Mouse (Mus musculus): ENCODE measurements around the gene Scube2.

Gene Scube2

DNA sequence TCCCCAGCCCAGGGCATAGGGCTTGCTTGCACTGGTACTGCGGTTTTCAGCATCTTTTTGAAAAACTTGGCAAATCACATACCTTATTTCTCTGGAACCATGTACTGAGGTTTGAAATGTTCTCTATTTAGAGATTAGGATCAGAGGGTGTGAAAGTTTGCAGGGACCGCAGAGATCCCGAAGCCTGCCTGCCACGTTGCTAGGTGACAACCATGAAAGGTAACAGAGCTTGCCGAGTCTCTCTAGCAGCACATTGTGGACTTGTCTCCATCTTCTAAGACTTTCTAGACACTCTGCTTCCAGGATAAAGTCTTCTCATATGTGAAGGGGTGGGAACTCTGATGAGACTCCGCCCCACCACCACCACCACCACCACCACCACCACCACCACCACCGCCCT, 13.5 kb downstream of the Scube2 start:
- no peak for DNase-seq (ENCODE audit: low spot score in 2 of 2)

DNA sequence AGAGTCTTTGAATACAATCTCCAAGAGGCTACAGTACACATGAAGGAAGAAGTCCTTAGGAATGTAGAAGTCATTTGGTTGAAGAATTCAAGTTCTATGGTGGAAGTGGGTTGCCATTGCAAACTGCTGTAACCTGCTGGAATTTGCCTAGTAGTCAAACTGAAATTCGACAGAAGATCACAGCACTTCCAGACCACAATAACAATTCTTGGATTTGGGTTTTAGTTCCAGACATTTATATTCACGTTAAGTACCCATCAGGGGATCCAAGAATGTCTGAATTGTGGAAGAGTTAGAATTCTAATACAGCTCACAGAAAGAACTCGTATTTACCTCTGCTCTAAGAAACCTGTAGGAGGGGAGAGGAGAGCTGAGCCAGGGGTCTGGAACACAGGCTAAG, 14.9 kb downstream of the Scube2 start:
- DNase-seq (ENCODE audit: low spot score in 2 of 2) = no peak

DNA sequence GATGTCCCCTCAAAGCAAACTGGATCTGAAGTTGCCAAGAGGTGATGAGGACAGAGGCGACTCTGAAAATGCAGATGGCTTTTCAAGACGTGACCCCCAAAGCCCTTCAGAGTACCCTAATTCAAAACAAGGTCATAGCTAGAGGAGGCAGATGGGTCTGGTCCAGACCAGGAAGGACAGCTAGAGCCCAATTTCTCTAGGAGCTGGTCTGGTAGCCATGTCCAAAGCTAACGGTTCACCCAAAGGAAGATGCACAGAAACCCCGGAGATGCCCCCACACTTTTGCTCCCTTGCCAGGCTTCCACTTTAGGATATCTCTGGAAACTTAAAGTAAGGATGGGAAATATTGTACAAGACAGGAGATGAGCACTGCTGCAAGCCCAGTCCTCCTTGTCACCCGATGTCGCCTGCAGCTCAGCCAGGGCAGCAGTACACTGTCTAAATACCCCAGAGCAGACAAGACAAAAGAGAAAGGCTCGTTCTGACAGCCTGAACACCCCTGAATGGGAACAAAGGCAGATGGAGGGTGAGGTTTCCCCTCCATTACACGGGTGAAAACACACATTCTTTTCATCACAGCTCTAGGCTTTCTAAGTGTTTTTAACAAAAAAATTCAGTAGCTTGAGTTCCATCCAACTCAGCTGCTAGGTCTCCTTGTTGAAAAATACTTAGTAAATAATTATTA, 15.6 kb downstream of the Scube2 start:
- no peak for DNase-seq (ENCODE audit: low spot score in 2 of 2)

DNA sequence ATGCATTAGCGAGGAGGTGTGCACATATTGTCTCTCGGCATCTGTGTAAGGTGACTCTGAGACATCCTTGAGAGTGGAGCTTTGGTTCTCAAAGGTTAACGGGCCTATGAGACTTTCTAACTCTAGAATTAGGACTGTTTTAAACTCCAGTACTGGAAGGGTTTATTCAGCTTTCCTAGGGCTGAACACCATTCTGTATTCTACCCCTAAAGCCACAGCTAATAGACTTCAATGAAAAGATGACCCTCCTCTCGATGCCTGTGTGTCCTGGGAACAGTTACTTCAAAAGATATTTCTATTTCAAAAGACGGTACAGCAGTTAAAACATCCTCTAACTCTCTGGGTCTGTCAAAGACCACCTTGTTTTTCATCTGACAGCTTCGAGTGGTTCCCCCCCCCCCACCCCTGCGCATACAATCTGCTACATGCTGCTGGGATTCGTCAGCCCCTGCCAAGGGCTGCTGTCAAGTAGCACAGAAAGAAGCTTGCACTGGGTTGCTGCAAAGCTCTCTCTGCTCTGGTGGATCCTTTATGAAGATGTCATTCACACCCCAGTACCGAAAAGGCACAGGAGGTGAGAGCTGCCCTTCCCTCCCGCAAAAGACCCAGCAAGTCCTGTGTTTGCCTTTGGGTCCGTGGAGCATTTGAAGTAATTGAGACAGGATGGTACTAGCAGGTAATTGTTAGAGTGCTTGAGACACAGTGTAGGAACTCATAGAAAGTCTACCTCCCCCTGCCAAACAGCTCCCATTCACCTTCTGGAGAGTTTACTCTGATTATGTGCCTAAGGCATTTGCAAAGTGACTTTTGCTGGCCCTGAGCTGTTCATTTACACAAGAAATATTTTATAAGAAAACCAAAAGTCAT, 16.4 kb downstream of the Scube2 start:
- no peak for DNase-seq (ENCODE audit: low spot score in 2 of 2)

DNA sequence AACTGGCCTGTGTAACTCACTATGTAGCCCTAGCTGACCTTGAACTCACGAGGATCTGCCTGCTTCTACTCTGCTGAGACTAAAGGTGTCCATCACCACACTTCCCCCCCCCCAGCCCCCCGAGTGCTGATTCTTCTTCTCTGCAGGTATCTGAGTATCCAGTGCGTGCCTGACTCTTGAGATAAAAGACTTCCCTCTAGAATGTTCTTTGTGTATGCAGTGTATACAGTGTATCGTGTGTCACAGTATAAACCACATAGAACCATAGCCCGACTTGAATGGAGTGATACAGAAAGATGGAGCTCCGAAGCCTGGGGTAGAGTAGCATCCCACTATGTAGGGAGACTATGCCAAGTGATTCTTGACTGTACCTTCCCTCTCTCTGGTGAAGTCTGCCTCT, 21.4 kb downstream of the Scube2 start:
- no peak for DNase-seq (ENCODE audit: low spot score in 2 of 2)

DNA sequence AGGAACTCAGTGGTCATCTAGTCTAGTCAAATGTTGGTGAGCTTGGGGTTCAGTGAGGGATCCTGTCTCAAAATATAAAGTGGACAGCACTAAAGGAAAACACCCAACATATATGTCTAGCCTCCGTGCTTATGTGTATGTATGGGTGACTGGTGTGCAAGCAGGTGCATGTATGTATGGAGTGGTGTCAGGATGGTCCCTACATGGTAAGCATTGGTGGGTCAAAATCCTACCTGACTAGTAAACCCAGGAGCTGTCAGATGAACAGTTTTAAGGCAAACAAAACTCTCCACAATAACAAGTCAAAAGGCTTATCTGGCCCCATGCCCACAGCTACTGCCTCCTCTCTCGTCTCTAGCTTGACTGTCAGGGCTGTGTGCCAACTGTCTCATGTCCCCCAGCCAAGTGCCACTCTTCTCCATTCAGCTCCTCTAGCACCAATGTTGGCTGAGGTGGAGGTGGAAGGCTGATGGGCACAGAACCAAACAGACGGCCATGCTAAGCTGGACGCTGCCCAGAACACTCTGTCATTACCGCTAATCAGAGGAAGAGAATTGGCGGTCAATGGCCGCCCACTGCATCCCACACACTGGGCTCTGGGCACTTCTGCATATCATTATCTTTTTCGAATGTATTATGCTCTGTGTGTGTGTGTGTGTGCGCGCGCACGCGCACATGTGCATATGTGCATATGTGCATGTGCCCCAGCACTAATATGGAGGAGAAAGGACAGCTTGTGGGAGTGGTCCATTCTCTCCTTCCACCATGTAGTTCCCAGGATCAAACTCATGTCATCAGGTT, 23.7 kb downstream of the Scube2 start:
- peak; percentile 42 to 46 for DNase-seq (ENCODE audit: low spot score in 2 of 2)

DNA sequence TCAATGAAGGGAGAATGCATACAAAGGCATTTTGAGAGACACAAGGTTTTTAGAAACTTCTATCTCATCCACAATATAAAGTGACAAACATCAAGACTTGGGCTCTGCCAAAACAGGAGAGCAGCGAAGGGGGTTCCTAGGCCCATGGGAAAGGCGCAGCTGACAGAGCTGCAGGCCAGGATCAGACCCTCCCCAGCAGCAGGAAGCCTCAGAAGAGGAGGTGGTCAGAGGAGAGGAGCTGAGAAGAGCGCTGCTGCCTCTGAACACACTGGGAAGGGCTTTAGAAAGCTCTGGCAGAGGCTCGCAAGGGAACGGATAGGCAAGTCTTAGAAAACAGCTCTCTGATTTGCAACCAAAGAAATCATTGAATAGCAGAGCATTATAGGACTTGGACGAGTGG, 24.4 kb downstream of the Scube2 start:
- no peak for DNase-seq (ENCODE audit: low spot score in 2 of 2)

DNA sequence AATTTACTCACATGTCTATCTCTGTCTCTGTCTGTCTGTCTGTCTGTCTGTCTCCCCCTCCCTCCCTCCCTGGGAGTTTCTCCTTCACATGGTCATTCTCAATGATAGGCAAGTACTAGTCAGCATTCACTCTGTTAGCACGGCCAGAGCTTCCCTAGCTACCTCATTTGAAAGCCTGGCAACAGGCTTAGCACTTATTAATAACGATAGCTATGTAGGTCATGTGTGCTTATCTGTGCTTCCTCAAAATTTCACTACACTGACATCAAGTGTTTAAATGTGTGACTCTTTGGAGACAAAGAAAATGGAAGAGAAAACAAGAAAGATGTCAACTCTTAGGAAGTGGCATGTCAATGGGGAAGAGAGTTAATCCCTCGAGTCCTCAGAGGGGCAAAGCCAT, 26.9 kb downstream of the Scube2 start:
- DNase-seq (ENCODE audit: low spot score in 2 of 2) = no peak

DNA sequence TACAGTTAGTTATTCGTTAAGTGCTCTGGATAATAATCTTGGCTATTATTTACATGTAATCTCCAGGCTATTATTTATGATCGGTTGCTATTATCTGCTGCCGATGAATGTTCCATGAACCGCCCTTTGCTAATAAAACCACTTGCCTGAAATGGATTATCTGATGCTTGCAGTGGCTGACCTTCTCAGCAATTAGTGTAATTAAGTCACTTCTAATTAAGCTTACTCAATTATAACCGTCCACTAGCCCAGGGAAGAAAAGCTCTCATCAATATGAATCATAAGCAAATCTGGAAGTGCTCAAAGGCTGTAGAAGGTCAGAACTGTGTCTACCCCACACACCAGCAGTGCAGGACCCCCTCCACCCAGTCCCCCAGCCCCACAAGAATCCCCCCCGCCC, 27.8 kb downstream of the Scube2 start:
- no peak for DNase-seq (ENCODE audit: low spot score in 2 of 2)

DNA sequence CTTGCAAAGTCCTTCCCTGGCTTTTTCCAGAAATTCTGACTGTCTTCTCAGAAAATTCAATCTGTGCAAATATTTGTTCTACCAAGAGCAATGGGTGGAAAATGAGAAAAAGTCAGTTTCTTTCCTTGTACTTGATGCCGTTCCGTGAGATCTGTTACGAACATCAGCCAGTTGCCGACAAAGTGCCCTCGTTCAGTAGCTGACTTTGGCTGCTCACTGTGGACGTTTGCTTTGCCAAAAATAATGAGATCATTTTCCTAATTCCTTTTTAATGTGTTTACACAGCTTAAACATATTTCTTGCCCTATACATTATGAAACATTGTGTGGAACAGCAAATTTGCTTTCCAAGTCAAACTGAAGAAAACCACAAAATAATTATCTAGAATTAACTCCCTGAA, 30.6 kb downstream of the Scube2 start:
- DNase-seq (ENCODE audit: low spot score in 2 of 2) = no peak

DNA sequence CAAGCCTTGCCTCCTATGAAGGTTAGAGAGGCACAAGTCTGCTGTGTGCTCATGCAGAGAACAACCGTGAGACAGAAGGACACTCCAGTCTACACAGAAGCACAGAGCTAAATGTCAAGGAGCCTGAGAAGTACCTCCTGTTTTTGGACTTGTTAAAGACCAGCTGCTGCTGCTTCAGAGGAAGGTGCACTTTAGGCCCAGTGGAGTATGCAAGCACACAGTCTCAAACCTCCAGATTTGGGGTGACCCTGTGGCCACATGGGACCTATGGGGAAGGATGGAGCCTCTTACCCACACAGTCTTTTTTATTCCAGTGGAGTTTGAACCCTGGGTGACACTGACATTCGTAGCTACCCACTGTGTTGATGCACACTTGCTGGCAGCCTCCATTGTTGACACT, 34.1 kb downstream of the Scube2 start:
- no peak for DNase-seq (ENCODE audit: low spot score in 2 of 2)

DNA sequence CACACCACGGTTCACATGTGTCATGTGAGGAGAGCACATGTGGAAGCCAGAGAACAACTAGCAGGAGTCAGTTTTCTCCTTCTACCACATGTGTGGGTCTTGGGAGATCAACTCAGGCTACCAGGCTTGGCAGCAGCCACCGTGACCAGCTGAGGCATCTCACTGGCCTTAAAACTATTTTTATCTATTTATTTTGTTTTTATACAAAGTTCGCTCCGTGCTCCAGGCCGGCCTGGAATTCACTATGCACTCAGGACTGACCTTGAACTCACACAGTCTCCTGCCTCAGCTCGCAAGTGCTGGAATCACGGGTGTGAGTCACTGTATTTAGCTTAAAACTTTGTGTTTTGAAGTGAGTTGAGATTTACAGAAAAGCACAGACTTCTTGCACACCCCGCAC, 38.6 kb downstream of the Scube2 start:
- no peak for DNase-seq (ENCODE audit: low spot score in 2 of 2)

DNA sequence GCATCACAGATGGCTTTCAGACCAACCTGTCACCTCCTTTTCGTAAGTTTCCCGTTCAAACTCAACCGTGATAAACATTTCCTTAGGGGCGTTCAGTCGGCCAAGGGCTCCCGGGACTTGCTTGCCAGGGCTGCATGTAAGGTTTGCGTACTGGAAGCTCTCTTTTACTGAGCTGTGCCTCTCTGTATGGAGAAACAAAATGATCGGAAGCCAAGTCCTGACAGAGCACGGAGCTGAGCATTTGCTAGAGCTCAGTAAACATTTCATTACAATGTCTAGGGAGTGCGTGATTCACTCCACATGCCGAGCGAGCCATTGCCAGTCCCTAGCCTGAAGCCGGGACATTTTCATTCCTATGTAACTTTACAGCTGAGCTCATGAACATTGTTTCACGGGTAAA, 40.2 kb downstream of the Scube2 start:
- DNase-seq (ENCODE audit: low spot score in 2 of 2) = no peak

DNA sequence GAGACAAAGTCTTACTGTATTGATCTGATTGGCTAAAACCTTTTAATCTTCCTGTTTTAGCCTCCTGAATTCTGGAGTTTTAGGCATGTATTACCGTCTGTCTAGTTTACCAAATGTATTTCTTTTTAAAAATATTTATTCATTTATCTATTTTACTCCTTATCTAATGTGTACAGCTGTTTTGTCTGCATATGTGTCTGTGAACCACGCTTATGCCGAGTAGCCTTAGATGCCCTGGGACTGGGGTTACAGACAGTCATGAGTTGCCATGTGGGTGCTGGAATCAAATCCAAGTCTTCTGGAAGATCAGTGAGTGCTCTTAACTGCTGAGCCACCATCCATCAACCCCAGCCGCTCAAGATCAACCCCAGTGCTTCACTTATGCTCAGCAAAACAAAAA, 46.9 kb downstream of the Scube2 start:
- no peak for DNase-seq (ENCODE audit: low spot score in 2 of 2)

DNA sequence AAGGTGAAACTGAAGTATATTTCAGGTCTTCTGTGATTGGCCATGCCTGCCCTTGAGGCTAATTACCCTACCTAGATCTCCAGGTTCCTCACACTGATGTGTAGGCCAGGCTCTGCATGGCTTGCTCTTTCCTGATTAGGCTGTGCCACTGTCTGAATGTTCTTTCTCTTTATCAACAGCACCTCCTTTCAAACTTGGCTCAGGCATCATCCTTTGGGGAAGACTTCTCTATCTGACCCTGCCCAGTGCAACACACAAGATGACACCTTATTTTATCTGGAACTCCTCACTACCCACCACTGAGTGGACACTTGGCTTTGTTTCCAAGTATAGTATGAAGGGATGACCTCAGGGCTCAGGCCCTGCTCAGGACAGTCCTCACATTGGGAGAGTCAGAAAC, 47.5 kb downstream of the Scube2 start:
- DNase-seq (ENCODE audit: low spot score in 2 of 2) = no peak

DNA sequence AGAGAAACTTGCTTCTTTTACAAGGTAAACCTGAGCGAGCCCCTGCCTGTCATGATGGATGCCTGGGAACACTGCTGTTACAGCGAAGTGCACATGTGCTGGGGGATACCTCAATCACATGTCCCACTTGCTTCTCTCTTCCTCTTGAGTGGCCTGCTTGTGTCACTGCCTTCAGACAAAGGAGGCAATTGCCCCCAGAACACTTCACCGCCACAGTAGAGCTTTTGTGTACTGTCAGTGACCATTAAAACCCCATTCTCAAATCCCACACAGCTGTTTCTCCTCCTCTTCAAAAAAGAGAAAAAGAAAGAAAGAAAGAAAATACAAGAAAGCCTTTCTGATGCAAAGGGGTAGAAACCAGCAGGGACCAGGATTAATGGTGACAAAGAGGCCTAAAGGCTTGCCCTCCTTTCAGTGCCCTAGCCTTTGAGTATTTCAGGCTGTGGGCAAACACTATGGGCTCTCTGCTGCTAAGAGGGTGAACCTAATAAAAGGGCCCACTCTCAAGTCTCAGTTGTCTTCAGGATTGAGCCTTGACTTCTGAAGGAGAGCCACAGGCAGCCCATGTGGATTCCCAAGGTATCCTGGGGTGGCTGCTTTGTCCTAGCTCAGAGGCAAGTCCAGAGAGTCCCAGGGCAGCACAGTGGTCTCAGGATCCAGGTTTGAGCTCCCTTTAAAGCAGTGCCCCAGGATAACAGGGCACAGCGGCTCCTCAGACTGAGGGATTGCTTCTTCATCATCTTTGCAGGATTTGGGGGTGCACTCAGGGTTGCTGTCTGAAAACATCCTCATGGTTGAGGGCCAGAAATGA, 51.9 kb downstream of the Scube2 start:
- no peak for DNase-seq (ENCODE audit: low spot score in 2 of 2)

DNA sequence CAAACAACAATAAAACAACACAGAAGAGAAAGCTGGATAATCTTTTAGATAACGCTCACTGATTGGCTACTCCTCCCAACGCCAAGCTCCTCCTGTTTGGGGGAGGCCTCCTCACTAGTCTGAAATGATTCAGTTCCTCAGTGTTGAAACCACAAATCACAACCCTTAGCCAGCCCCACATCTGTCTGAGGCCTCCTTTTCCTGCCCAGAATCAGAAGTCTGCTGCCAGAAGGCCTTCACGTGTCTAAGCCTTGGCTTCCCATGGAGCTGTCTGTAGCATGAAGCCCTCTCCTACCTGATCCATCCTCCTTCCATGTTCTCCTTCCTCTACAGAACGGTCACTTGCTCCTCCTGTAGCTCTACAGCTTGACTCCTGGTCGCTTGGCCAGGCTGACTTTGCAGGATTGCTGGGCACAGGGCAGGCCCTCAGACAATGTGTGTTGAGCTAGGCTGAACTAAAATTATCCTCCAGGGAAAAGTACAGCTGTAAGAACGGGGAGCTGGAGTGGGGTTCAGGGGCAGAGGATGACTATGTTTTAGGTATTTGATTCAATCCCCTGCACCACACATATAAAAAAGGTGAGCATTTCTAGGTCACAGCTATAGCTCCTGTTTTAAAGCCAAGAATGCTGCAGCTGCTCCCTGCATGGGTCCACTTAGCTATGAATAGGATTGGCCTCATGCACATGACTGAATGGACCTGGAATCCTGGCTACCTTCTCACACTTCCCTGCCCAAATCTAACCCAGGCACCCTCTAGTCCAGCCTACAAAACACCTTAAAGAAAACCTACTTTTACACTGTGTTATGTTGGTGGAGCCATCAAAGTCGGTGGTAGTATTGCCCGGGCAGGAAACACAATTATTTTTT, 57.6 kb downstream of the Scube2 start:
- no peak for DNase-seq (ENCODE audit: low spot score in 2 of 2)

DNA sequence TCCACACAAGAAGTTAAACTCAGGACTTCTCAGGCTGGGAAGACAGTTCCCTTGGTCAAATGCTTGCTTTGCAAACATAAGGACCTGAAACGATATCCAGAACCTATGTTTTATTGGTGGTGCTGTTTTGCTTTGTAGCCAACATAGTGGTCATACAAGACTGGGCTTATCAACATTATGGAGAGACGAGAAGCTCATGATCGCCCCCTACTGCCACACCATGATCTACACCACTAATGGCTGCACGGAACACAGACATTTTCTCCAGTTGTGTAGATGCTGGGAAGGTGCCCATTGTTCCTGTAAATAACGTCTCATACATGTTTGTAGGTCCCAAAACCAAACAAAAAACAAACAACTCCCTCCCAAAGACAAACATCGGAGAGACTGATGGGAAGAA, 60.6 kb downstream of the Scube2 start:
- DNase-seq (ENCODE audit: low spot score in 2 of 2) = no peak

DNA sequence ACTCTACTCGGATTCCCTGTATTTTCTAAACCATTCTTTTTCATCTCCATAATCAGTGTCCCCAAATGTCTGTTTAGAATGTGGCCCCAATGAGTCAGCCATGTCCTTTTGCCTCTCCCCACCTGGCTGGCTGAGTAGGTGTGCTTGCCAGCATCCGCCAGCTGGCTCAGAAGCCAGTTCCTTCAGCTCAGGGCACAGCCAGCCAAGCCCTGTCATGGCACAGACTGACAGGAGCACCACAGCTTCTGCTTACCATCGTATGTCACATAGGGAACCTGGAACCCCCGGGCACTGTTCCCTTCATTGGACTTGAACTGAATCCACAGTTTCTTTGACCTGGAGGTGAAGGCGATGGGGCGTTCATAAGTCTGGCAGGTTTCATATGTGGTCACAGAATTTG, 61.1 kb downstream of the Scube2 start:
- no peak for DNase-seq (ENCODE audit: low spot score in 2 of 2)

DNA sequence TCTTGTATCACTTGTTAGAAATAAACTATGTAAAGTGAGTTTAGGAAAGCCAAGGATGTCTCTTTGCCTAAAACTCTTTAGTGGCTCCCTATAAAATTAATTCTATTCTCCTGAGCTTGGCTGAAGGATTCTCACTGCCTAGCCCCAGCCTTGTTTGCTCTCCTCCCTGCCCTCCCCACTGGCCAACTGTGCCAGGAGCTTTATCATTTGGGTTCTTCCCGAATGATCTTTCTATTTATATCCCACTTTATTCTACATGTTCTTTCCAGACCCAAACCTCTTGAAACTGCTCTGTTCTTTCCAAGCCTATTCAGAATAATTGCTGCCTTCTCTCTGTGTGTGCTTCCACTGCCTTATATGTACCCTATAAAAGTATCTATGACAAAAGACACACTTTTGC, 62.0 kb downstream of the Scube2 start:
- no peak for DNase-seq (ENCODE audit: low spot score in 2 of 2)

DNA sequence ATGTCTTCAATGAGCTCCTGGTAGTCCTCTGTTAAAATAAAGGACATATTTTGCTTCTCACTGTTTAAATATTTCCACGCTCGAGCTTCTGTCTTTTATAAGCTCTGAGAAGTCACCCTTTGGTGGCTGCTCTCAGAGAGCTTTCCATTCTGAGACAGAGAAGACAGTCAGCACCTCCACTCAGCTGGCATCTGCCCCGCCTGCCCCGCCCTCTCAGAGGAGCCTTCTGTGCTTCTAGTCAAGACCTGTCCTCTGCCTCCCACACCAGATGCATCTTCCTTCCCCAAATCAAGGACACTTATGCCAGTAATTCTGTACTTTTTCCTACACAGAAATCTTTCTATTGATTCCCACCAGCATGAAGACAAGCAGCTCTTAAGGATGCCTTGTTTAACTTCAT, 64.9 kb downstream of the Scube2 start:
- DNase-seq (ENCODE audit: low spot score in 2 of 2) = no peak
